Mouse (Mus musculus) bone marrow, adult 2 months (tissue): ENCODE results near the gene Polg.

Source experiments
- CTCF ChIP-seq: fragments of 200-500 bp; IDR thresholded peaks from 2 replicates; pipeline ENCODE4 v1.5.1; 2011; ENCODE audit warnings: low read length, control low read depth; ENCODE audit not compliant: control insufficient read depth, insufficient read depth
- POLR2A ChIP-seq: fragments of 200-500 bp; IDR thresholded peaks from 2 replicates; pipeline ENCODE4 v1.6.1; 2011; ENCODE audit warnings: low read depth, mild to moderate bottlenecking, control low read depth, low read length, borderline replicate concordance; ENCODE audit not compliant: control insufficient read depth

- no peak for TF ChIP-seq POLR2A
- TF ChIP-seq CTCF, result no peak
Observed at GRCm38 (mm10) chr7:79419950-79420349, 46.2 kb downstream of the Polg start.
